Mouse (Mus musculus): ENCODE measurements at regions not wholly inside any gene's neighbourhood (a gene's known extent, or its start where the extent isn't known, plus 50 kb on each side); places are given as distances from the start of the nearest gene placed in this dataset.

- TF ChIP-seq POLR2A (IDR thresholded peaks at IDR 0.05; ENCODE audit: insufficient read depth, low read length) (no peak), EP300 (IDR thresholded peaks at IDR 0.05; ENCODE audit: insufficient read depth, low read depth, low read length) (no peak), CTCF (IDR thresholded peaks at IDR 0.05; ENCODE audit: low read depth, low read length) (no peak)
These were observed 331.1 kb downstream of the Lmo4 start for GRCm38 (mm10) chr3:143873876-143874275.
